Mouse (Mus musculus) thymus, postnatal 10 days (tissue): ENCODE data around the gene Brd4.

Experiments used
- DNase-seq, 2 experiments: peaks; one replicate each; pipeline ENCODE4 v3.0.0; 2021; ENCODE audit warnings: low spot score in 2 of 2

Gene Brd4

GRCm38 (mm10) chr17:32280575-32280974, 3.9 kb downstream of the Brd4 start:
- DNase-seq = no peak

- DNase-seq = no peak
These were observed 7.3 kb downstream of the Brd4 start for GRCm38 (mm10) chr17:32277201-32277600.

- DNase-seq = no peak
These were observed 9.0 kb downstream of the Brd4 start for GRCm38 (mm10) chr17:32275568-32275967.

- no peak for DNase-seq
These were observed 15.4 kb downstream of the Brd4 start for GRCm38 (mm10) chr17:32269151-32269550.

GRCm38 (mm10) chr17:32268540-32268960, 16.0 kb downstream of the Brd4 start:
- DNase-seq = no peak

GRCm38 (mm10) chr17:32268096-32268495, 16.4 kb downstream of the Brd4 start:
- DNase-seq = no peak

GRCm38 (mm10) chr17:32267617-32268016, 16.9 kb downstream of the Brd4 start:
- DNase-seq = no peak

- DNase-seq = no peak
These were observed 20.9 kb downstream of the Brd4 start for GRCm38 (mm10) chr17:32263672-32264071.

- DNase-seq = no peak
These were observed 21.5 kb downstream of the Brd4 start for GRCm38 (mm10) chr17:32262831-32263559.

- DNase-seq = no peak
These were observed 25.7 kb downstream of the Brd4 start for GRCm38 (mm10) chr17:32258869-32259268.

- DNase-seq = no peak
These were observed 26.6 kb downstream of the Brd4 start for GRCm38 (mm10) chr17:32257944-32258343.

GRCm38 (mm10) chr17:32257452-32257851, 27.1 kb downstream of the Brd4 start:
- no peak for DNase-seq

GRCm38 (mm10) chr17:32256896-32257295, 27.6 kb downstream of the Brd4 start:
- DNase-seq = no peak

GRCm38 (mm10) chr17:32253261-32253660, 31.3 kb downstream of the Brd4 start:
- no peak for DNase-seq

- no peak for DNase-seq
These were observed 32.6 kb downstream of the Brd4 start for GRCm38 (mm10) chr17:32251827-32252470.

- DNase-seq = no peak
These were observed 34.5 kb downstream of the Brd4 start for GRCm38 (mm10) chr17:32250066-32250465.

- DNase-seq = no peak
These were observed 36.3 kb downstream of the Brd4 start for GRCm38 (mm10) chr17:32248192-32248591.

- DNase-seq = no peak
These were observed 36.9 kb downstream of the Brd4 start for GRCm38 (mm10) chr17:32247616-32248015.

GRCm38 (mm10) chr17:32246117-32246516, 38.4 kb downstream of the Brd4 start:
- DNase-seq = no peak

GRCm38 (mm10) chr17:32240881-32241531, 43.5 kb downstream of the Brd4 start:
- no peak for DNase-seq

- DNase-seq = no peak
These were observed 45.9 kb downstream of the Brd4 start for GRCm38 (mm10) chr17:32238589-32238988.

- no peak for DNase-seq
These were observed 48.9 kb downstream of the Brd4 start for GRCm38 (mm10) chr17:32235534-32236191.
